Mouse (Mus musculus) ES-E14 (cell line): ENCODE data around the gene Col4a2.

Experiments used
- CHD2 ChIP-seq: IDR thresholded peaks from 2 replicates; pipeline ENCODE4 v1.6.1; 2014; ENCODE audit warnings: mild to moderate bottlenecking, low read depth, low read length, inconsistent platforms
- ZC3H11A ChIP-seq: IDR thresholded peaks from 2 replicates; pipeline ENCODE4 v1.6.1; 2012; ENCODE audit warnings: low read depth, mild to moderate bottlenecking, inconsistent platforms, low read length, borderline replicate concordance

DNA sequence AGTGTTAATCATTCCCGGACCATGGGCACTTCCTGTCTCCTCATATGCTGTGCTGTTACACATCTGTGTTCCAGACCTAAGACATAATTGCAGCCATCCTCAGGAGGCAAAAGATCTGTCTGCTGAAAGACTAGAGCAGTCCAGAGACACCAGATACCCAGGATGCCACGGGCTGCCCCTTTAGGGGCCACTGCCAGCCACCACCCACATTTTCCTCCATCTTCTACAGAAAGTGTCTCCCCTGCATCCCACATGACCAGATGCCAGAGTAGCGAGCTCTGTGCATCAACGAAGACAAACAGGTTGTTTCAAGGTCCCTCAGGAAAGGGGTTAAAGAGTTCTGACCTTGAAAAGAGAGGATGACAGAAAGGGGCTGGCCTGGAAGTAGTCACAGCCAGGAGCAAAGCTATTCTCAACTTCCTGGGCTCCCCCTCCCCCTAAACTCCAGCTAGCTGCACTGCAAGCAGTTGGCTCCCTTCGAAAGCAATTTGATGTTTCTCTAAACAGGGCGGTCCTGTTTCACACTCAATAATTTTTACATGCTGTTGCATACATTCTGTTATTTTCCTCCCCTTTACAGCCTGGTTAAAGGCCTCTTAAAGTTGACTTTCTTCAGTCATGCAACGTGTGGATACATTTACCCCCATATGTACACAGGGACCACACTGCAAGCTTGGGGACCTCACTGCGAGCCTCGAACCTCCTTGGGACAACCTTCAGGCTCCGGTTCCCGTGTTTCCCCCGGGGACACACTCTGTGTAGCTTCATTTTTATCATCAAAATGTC, 13.9 kb upstream of the Col4a2 start:
- TF ChIP-seq ZC3H11A (no peak), CHD2 (no peak)
